Mouse (Mus musculus) forebrain, embryonic 14.5 days (tissue): ENCODE measurements around the gene Apba2. TPM values are rescaled to one million over a fixed set of nuclear protein-coding genes. Genes with fewer than 3 reads are reported as not detected.

Source experiments
- ATAC-seq: fragments of 200-750 bp; cut with Nextera tagmentation; 2 replicates; pipeline ENCODE4 v1.8.0; 2017; ENCODE audit warnings: mild to moderate bottlenecking, moderate library complexity
- DNase-seq: peaks from one replicate; pipeline ENCODE4 v3.0.0-alpha.2; 2015; ENCODE audit warnings: low spot score
- H3K27ac ChIP-seq: fragments of 300-500 bp; sonication (generic); 2 replicates; pipeline ENCODE4 v1.5.1; 2014; ENCODE audit warnings: low read depth, mild to moderate bottlenecking, control low read depth, low read length, moderate library complexity
- H3K27me3 ChIP-seq: fragments of 300-500 bp; sonication (generic); replicated peaks from 2 replicates; pipeline ENCODE4 v1.6.1; 2014; ENCODE audit warnings: low read length, control low read depth, mixed read lengths; ENCODE audit not compliant: control insufficient read depth, insufficient read depth
- H3K36me3 ChIP-seq: fragments of 300-500 bp; sonication (generic); 2 replicates; pipeline ENCODE4 v1.6.1; 2014; ENCODE audit warnings: low read length, control low read depth; ENCODE audit not compliant: control insufficient read depth, insufficient read depth
- H3K4me1 ChIP-seq: fragments of 300-500 bp; sonication (generic); 2 replicates; pipeline ENCODE4 v1.6.1; 2014; ENCODE audit warnings: antibody characterized with exemption, low read length, control low read depth; ENCODE audit not compliant: control insufficient read depth, insufficient read depth
- H3K4me2 ChIP-seq: fragments of 300-500 bp; sonication (generic); 2 replicates; pipeline ENCODE4 v1.6.1; 2014; ENCODE audit warnings: mild to moderate bottlenecking, control low read depth, low read length
- H3K4me3 ChIP-seq: fragments of 300-500 bp; sonication (generic); 2 replicates; pipeline ENCODE4 v1.5.1; 2014; ENCODE audit warnings: low read depth, low read length, control low read depth
- H3K9ac ChIP-seq: fragments of 300-500 bp; sonication (generic); 2 replicates; pipeline ENCODE4 v1.6.1; 2014; ENCODE audit warnings: mild to moderate bottlenecking, low read length, control low read depth, moderate library complexity
- H3K9me3 ChIP-seq: fragments of 300-500 bp; sonication (generic); replicated peaks from 2 replicates; pipeline ENCODE4 v1.6.1; 2016; ENCODE audit warnings: low read length, control low read depth, mixed read lengths; ENCODE audit not compliant: control insufficient read depth
- WGBS: fragments of 180-500 bp; shearing (Covaris S2); extraction: QIAGEN DNeasy Blood & Tissue Kit; methylation state at CpG from one replicate; pipeline ENCODE4 v1.1.7; 2014; 5-methylcytosine and 5-hydroxymethylcytosine counted together
- polyA plus RNA-seq: library from polyadenylated mRNA; unstranded; fragments of >200 nt; fragmentation: Nextera tagmentation; extraction: Ambion mirVana; gene quantifications from 2 replicates; pipeline ENCODE4 v1.2.1, GENCODE M21; 2014

Apba2 gene
- polyA plus RNA-seq, 1 experiment from 2014 or later = 113 TPM

GRCm38 (mm10) chr7:64519091-64519490 lies 17.6 kb downstream of the Apba2 start:
- no peak overlapping the region for H3K27ac ChIP-seq
- H3K4me2 ChIP-seq = no peak overlapping the region
- H3K4me3 ChIP-seq = no peak overlapping the region
- no peaks in the 10 kb centered on the region; the same call in 1 of the 2 replicates for H3K4me1 ChIP-seq
- H3K9ac ChIP-seq = no peak overlapping the region
- no peaks in the 10 kb centered on the region; the same call in 1 of the 2 replicates for H3K36me3 ChIP-seq
- no peaks in the 10 kb centered on the region for H3K9me3 ChIP-seq
- H3K27me3 ChIP-seq = no peaks in the 10 kb centered on the region
- DNase-seq = no peak
- WGBS = 94% methylated on average over 4 of the region's 4 CpGs
- no peak for ATAC-seq

- H3K4me2 ChIP-seq = no peak overlapping the region
- no peaks in the 10 kb centered on the region; the same call in 1 of the 2 replicates for H3K36me3 ChIP-seq
- H3K27ac ChIP-seq = no peak overlapping the region
- H3K27me3 ChIP-seq = no peaks in the 10 kb centered on the region
- H3K4me3 ChIP-seq = no peak overlapping the region
- no peak for ATAC-seq
- no peak overlapping the region for H3K9ac ChIP-seq
- H3K4me1 ChIP-seq = no peaks in the 10 kb centered on the region; the same call in 1 of the 2 replicates
- 62% methylated on average over 5 of the region's 5 CpGs for WGBS
- DNase-seq = no peak
- H3K9me3 ChIP-seq = no peaks in the 10 kb centered on the region
Observed at GRCm38 (mm10) chr7:64519521-64519920, 18.0 kb downstream of the Apba2 start.

- no peak overlapping the region for H3K4me3 ChIP-seq
- no peaks in the 10 kb centered on the region for H3K9me3 ChIP-seq
- WGBS = 70% methylated on average over 5 of the region's 5 CpGs
- no peak for DNase-seq
- ATAC-seq = no peak
- H3K9ac ChIP-seq = no peak overlapping the region
- H3K4me2 ChIP-seq = no peak overlapping the region
- no peaks in the 10 kb centered on the region for H3K27me3 ChIP-seq
- no peak overlapping the region; the same call in 1 of the 2 replicates for H3K27ac ChIP-seq
- H3K4me1 ChIP-seq = no peaks in the 10 kb centered on the region; the same call in 1 of the 2 replicates
- no peaks in the 10 kb centered on the region; the same call in 1 of the 2 replicates for H3K36me3 ChIP-seq
Observed at GRCm38 (mm10) chr7:64521695-64522408, 20.3 kb downstream of the Apba2 start.

DNA sequence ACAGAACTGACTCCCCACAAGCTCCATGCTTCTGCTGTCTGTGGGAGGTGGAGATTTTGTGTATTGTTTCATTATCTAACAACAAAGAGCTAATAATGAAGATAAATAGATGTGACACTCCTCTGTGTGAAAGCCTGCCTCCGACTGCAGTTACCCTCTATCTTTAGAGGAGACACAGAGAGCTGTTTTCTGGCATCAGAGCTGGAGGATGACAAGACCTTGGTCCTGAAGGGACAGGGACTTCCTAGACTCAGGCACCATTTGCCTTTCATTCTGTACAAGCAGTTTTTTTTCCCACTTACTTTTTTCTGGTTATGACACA lies 20.9 kb downstream of the Apba2 start:
- H3K4me3 ChIP-seq = no peak overlapping the region
- H3K9ac ChIP-seq = no peak overlapping the region
- no peak overlapping the region for H3K4me2 ChIP-seq
- 20% methylated on average over 1 of the region's 1 CpGs for WGBS
- DNase-seq (no peak), ATAC-seq (no peak)
- no peak overlapping the region; the same call in 1 of the 2 replicates for H3K27ac ChIP-seq
- H3K4me1 ChIP-seq = no peaks in the 10 kb centered on the region; the same call in 1 of the 2 replicates
- H3K9me3 ChIP-seq = no peaks in the 10 kb centered on the region
- H3K27me3 ChIP-seq = no peaks in the 10 kb centered on the region
- H3K36me3 ChIP-seq = no peaks in the 10 kb centered on the region; the same call in 1 of the 2 replicates

- 93% methylated on average over 1 of the region's 1 CpGs for WGBS
- no peak overlapping the region for H3K9ac ChIP-seq
- ATAC-seq = no peak
Observed at GRCm38 (mm10) chr7:64531297-64531696, 29.8 kb downstream of the Apba2 start.

DNA sequence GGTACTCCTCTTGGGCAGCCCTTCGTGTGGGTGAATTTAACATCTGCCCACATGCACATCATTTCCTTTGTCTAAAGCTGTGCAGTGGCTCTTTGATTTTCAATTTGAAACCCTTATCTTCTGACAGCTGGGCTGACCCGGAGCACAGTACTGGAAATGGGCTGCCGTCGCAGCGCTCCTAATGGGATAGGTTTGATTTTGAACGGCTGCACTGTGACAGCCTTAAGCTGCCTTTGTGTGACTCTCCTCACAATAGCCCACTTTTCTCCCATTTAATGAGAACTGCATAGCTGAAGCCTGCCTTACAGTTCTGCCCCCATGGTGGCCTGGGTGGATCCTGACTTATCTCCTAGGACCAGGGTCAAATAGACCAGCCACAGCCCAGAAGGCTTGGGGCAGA lies 31.9 kb downstream of the Apba2 start:
- Histone ChIP-seq H3K4me3 (no peak overlapping the region), H3K9me3 (no peaks in the 10 kb centered on the region), H3K27ac (peak overlapping the region; percentile 52), H3K4me2 (no peak overlapping the region), H3K4me1 (no peaks in the 10 kb centered on the region), H3K27me3 (no peaks in the 10 kb centered on the region), H3K9ac (no peak overlapping the region), H3K36me3 (peaks cover 13% of the 10 kb centered on the region)
- DNase-seq (peak; percentile 29), ATAC-seq (peak; percentile 65)
- 54% methylated on average over 6 of the region's 6 CpGs for WGBS

More at GRCm38 (mm10) chr7:64531297-64531696, 29.8 kb downstream of the Apba2 start:
- Histone ChIP-seq H3K36me3 (peaks cover 21% of the 10 kb centered on the region), H3K27ac (no peak overlapping the region), H3K4me2 (no peak overlapping the region), H3K27me3 (no peaks in the 10 kb centered on the region), H3K9me3 (no peaks in the 10 kb centered on the region), H3K4me1 (no peaks in the 10 kb centered on the region), H3K4me3 (no peak overlapping the region)
- DNase-seq = no peak

GRCm38 (mm10) chr7:64535269-64535668 lies 33.8 kb downstream of the Apba2 start:
- H3K27ac ChIP-seq = no peak overlapping the region
- no peaks in the 10 kb centered on the region for H3K9me3 ChIP-seq
- H3K9ac ChIP-seq = no peak overlapping the region
- ATAC-seq = no peak
- no peaks in the 10 kb centered on the region for H3K4me1 ChIP-seq
- H3K4me2 ChIP-seq = no peak overlapping the region
- DNase-seq = no peak
- no peaks in the 10 kb centered on the region for H3K36me3 ChIP-seq
- H3K4me3 ChIP-seq = no peak overlapping the region
- 91% methylated on average over 2 of the region's 2 CpGs for WGBS
- no peaks in the 10 kb centered on the region for H3K27me3 ChIP-seq

DNA sequence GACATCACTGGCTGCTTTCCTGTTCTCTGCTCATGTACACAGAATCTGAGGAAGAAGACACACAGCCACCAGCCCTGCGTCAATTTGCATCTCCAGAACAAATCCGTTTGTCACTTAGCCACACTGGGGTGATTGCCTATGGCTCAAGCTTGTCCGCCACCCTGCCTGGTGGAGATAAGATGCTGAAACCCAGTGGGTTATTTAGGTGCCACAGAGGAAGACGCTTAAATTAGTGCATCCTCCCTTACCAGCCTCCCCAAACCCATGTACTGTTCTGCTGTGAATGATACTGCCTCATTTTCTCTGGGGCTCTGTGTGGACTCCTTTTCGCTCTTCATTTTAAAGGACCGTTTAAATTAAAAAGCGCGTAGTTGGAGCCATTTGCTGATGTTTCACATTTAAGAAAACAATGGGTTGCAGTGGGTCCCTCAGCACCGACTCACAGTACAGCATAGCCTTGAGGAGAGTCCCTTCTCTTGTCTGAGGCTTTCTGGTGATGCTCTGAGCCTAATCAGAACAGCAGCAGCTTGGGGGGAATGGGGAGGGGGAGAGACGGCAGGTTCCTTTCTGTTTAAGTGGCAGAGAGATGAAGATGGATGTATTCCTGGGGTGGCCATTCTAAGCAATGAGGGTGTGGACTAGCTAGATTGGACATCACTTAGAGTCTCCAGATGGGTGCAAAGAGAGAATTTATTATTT lies 38.1 kb downstream of the Apba2 start:
- no peak for ATAC-seq
- H3K27ac ChIP-seq = peak overlapping the region; percentile 52; the same call in 1 of the 2 replicates
- no peaks in the 10 kb centered on the region for H3K27me3 ChIP-seq
- H3K4me2 ChIP-seq = no peak overlapping the region
- WGBS = 61% methylated on average over 10 of the region's 10 CpGs
- no peaks in the 10 kb centered on the region for H3K36me3 ChIP-seq
- H3K4me3 ChIP-seq = no peak overlapping the region
- no peaks in the 10 kb centered on the region for H3K4me1 ChIP-seq
- DNase-seq = no peak
- no peak overlapping the region for H3K9ac ChIP-seq
- no peaks in the 10 kb centered on the region for H3K9me3 ChIP-seq

DNA sequence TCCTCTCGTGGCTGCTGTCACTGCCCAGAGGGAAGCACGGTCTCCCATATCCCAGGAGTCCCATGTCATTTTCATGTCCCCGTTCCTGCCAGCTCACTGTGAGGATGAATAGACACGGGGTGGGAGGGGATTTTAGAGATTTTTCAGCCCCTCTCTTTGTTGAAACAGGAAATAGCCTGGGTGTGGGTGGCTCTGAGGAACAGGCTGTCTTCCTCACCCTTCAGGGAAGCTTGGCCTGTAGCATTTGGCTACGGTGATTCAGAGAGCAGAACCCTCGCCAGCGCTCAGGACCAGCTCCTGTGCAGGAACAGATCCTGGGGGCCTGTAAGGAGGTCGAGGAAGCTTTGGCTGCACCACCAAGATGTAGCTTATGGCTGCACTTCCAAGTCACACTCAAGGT lies 45.3 kb downstream of the Apba2 start:
- no peaks in the 10 kb centered on the region for H3K9me3 ChIP-seq
- peaks cover 5% of the 10 kb centered on the region; the same call in 1 of the 2 replicates for H3K4me1 ChIP-seq
- H3K27ac ChIP-seq = no peak overlapping the region
- no peak overlapping the region for H3K4me3 ChIP-seq
- H3K4me2 ChIP-seq = no peak overlapping the region
- no peaks in the 10 kb centered on the region for H3K36me3 ChIP-seq
- H3K9ac ChIP-seq = no peak overlapping the region
- DNase-seq (no peak), ATAC-seq (no peak)
- no peaks in the 10 kb centered on the region for H3K27me3 ChIP-seq
- 83% methylated on average over 8 of the region's 8 CpGs for WGBS
